In the genomic region with DNA sequence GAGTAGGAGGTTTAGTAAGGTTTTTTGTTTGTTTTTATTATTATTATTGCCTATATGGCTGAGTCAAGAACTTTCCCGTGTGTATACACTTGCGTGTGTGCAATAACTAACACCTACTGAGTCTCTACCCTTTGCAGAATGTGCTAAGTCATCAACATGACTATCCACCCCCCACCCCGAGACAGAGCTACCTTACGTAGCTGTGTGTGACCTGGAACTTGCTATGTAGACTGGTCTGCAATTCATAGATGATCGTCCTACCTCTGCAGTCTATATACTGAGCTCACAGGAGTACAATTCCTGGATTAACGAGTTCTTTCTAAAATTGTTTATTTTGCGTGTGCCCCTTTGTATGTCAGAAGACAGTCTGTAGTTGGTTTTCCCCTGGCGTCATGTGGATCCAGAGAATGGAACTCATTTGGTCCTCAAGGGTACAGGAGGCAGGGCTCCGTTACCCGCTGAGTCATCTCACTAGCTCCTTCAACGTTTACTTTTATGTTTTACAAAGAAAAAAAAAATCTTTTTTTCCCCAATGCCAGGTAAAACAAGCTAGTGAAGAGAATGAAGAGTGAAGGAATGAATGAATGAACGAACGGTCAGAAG, we compare ENCODE assay signal across 8 mouse cellular contexts. TPM values are rescaled to one million over a fixed set of nuclear protein-coding genes. Genes with fewer than 3 reads are reported as not detected.
DNase-seq lines count a peak whose midpoint lies in the region; ATAC-seq and TF ChIP-seq lines count a peak whose summit lies in the region.

A gene (plus strand): TSS at position 417 of the 603 bp plus-strand sequence.

- peak within 1 kb of the TSS; percentile 80 for H3K4me3 ChIP-seq in kidney, adult 2 months (ENCODE audit: insufficient read depth, low read depth, low read length)
- peak within 1 kb of the TSS; percentile 73 for H3K4me3 ChIP-seq in embryonic fibroblast, embryonic 13.5 days (ENCODE audit: insufficient read depth, low read length)
- H3K4me3 ChIP-seq in limb, embryonic 12.5 days (replicated peaks), result peak within 1 kb of the TSS; percentile 81

- peaks cover 28% of the 10 kb centered on the region for H3K4me1 ChIP-seq in kidney, adult 2 months (ENCODE audit: control insufficient read depth, insufficient read depth, low read length)
- H3K4me1 ChIP-seq in embryonic fibroblast, embryonic 13.5 days (ENCODE audit: control insufficient read depth, insufficient read depth, low read length), result peaks cover 16% of the 10 kb centered on the region
- H3K4me1 ChIP-seq in limb, embryonic 12.5 days (replicated peaks), result peaks cover 33% of the 10 kb centered on the region

- H3K27ac ChIP-seq in kidney, adult 2 months (ENCODE audit: insufficient read depth, low read depth, low read length), result peak within 1 kb of the TSS; percentile 87
- peak within 1 kb of the TSS; percentile 28; the same call in 1 of the 2 replicates for H3K27ac ChIP-seq in embryonic fibroblast, embryonic 13.5 days (ENCODE audit: insufficient read depth, low read length)
- peak within 1 kb of the TSS; percentile 93 for H3K27ac ChIP-seq in limb, embryonic 12.5 days

- H3K9ac ChIP-seq in limb, embryonic 12.5 days (replicated peaks), result peak within 1 kb of the TSS; percentile 85

- TF ChIP-seq POLR2A in kidney, adult 2 months (IDR thresholded peaks at IDR 0.05; ENCODE audit: low read depth, low read length), result no peak
- TF ChIP-seq POLR2A in embryonic fibroblast, embryonic 13.5 days (IDR thresholded peaks at IDR 0.05; ENCODE audit: low read depth, low read length), result no peak

- H3K36me3 ChIP-seq in kidney, adult 2 months (ENCODE audit: control insufficient read depth, insufficient read depth, low read length), result no peaks in the 10 kb centered on the region
- H3K36me3 ChIP-seq in limb, embryonic 12.5 days, result no peaks in the 10 kb centered on the region

- intact Hi-C loops in heart, postnatal 14 days (cut with DNase I), result no loop called here

- peak within 1 kb of the TSS; percentile 80 for H3K4me2 ChIP-seq in limb, embryonic 12.5 days

- no peaks in the 10 kb centered on the region for H3K27me3 ChIP-seq in kidney, adult 2 months (replicated peaks; ENCODE audit: control insufficient read depth, insufficient read depth, low read length)
- H3K27me3 ChIP-seq in limb, embryonic 12.5 days, result peaks cover 5% of the 10 kb centered on the region; the same call in 1 of the 2 replicates

- ATAC-seq in limb, embryonic 12.5 days (ENCODE audit: insufficient number of reproducible peaks, insufficient read depth, low FRiP score, low TSS enrichment, low read depth), result peak; percentile 23; the same call in 1 of the 2 replicates
- ATAC-seq in neutrophil, adult 5-6 weeks (ENCODE audit: extremely low read depth, insufficient number of reproducible peaks, low FRiP score, poor library complexity, severe bottlenecking), result no peak

- no peaks in the 10 kb centered on the region for H3K9me3 ChIP-seq in limb, embryonic 12.5 days

- TF ChIP-seq CTCF in kidney, adult 2 months (conservative IDR thresholded peaks at IDR 0.05; ENCODE audit: insufficient read depth, insufficient read length, low read depth, low read length), result no peak
- TF ChIP-seq CTCF in embryonic fibroblast, embryonic 13.5 days (IDR thresholded peaks at IDR 0.05; ENCODE audit: borderline replicate concordance, insufficient read depth, low read length), result no peak

- WGBS in kidney, adult 2 months, result 26% methylated on average over 13 of the region's 13 CpGs
- 30% methylated on average over 13 of the region's 13 CpGs for WGBS in limb, embryonic 12.5 days

- no peak for DNase-seq in kidney, adult 2 months
- no peak for DNase-seq in kidney, postnatal 14 days
- peak; percentile 67 for DNase-seq in ES-CJ7 (ENCODE audit: low read depth, low spot score)
- DNase-seq in heart, postnatal 14 days, result no peak
- no peak for DNase-seq in kidney, postnatal 10 days

RNA-seq across cellular contexts. Expression of the gene that starts here (rescaled TPM):
- polyA plus RNA-seq in kidney, adult 2 months (2012; rRNA removed), result 121 and 135 TPM in 2 replicates
- 73.6 and 83.9 TPM in 2 replicates for polyA plus RNA-seq in embryonic fibroblast, embryonic 13.5 days (2011; ENCODE audit: insufficient read length, low read depth, missing spikeins)
- total RNA-seq in heart, postnatal 14 days (2021), result 10 to 100 TPM; 48.1 to 49.2 TPM
- polyA plus RNA-seq in limb, embryonic 12.5 days (2016; fragmentation: Nextera tagmentation; extraction: Ambion mirVana), result 153 and 168 TPM in 2 replicates
- 35.3 and 44.2 TPM in 2 replicates for total RNA-seq in neutrophil, adult 5-6 weeks (2017)

Comparison
In these comparisons a context has a peak if more than half of its experiments do, and no peak if none do; other contexts are left out.
1. H3K27ac ChIP-seq: peak in every context shown above with its lines; median percentile 93 in limb, embryonic 12.5 days; 87 in kidney, adult 2 months; 28 in embryonic fibroblast, embryonic 13.5 days.